Mouse (Mus musculus) liver, embryonic 18 days (tissue): ENCODE data around the gene Birc6. TPM values are rescaled to one million over a fixed set of nuclear protein-coding genes. Genes with fewer than 3 reads are reported as not detected.

Experiments
- polyA plus RNA-seq: library from polyadenylated mRNA; depleted of rRNA; stranded (reverse); fragments of >200 nt; gene quantifications from 2 replicates; pipeline ENCODE4 v1.2.3, GENCODE M21; 2012; rRNA removed

Birc6 gene
- polyA plus RNA-seq, result 22.1 and 25.7 TPM in 2 replicates

DNA sequence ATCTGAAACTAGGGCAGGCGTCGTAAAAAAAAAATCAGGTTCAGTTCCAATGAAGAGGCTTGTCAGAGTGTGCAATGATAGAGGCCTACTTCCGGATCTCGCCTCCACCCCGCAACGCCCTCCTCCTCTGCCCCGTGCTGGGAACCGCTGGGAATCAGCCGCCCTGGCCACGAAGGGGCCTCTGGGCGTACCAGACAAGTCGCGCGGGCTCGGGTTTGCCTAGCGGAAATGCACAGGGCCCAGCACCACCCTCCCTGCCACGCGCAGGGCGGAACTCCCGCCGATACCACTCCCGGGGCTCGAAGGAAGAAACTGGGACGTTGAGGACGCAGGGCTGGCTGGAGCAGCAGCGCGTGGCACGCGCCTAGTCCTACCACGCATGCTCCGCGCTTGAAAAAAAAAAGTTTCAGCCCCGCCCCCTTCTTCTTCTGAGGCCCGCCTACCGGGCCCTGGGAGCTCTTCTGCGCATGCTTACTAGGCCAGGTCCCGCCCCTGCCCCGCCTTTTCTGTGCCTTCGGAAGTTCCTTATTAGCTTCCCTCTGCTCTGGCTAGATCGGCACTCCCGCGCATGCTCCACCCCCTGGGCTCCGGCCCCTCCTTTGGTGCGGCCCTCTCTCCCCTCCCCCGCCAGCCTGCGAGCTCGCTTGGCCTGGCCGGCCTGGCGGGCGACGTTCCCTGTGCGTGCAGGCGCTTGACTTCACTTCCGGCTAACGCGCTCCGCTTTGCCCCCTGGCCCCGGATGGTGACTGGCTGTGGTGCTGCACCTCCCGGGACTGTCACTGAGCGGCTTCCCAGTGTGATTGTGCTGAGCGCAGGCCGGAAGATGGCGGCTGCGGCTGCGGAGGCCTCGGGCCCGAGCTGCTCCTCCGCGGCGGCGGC lies at the start of gene Birc6:
Birc6 (plus strand) TSS at position 567 of the 879 bp plus-strand sequence.

DNA sequence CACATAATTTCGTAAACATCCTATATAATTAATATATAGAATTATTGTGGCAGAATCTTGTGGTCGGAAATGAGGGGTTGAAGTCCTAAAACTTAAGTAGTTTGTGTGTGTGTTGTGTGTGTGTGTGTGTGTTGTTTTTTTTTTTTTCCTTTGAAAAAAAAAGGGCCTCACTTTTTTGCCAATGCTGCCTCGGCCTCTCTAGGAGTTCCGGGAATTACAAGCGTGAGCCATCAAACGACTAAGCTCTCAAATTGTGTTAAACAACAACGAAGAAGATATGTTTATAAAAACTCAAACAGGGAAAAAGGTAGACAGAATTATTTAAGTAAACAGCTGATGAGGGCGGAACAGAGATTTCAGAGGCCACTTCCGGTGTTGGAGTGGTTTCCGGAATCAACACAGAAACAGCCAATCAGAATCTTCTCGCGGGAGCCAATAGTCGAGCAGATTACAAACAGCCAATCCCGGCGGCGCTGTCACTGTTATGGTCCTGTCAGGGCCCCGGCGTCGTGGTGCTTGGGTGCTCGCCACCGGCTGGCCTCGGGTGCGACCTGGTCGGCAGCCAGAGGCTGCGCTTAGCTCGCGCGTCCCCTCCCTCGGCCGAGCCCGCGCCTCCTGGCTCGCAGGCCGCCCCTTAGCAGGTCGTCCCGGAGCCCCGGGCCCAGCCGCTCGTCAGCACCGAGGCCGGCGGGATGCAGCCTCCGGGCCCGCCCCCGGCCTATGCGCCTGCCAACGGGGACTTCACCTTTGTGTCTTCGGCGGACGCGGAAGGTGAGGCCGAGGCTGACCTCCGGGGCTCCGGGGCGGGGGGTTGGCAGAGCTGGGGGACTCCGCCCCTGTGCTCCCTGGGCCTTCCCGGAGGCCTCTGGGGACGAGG lies 38.8 kb upstream of the Birc6 start, which contains the start of gene Yipf4:
Yipf4 (plus strand) TSS at position 470 of the 877 bp plus-strand sequence.

DNA sequence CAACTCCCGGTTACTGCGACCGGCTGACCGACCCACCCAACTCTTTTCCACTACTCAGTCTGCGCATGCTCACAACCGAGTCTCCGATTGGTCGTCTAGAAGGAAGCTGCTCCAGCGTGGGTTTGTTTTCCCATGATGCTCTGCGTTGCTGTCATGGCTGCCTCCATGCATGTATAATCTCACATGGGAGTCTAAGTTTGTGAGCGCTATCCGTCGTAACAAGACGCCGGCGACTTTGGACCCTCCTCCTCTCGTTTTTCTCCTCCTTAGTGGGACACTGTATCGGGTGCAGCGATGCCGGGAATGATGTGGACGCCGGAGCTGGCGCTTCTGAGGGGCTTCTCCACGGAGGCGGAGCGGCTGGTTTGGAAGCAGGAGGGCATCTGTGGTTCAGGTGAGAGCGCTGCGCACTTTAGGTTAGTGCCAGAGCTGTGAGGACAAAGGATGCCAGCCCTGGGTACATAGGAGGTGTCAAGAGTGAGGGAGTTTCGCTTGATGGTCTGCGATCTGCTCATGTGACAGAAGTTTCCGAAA lies 189.6 kb downstream of the Birc6 start, which contains the start of gene Ttc27:
Ttc27 (plus strand) TSS at position 115 of the 534 bp plus-strand sequence.

Other genes starting within 250 kb of the Birc6 start
- 30.8 and 31.1 TPM in 2 replicates for gene Memo1, start 232.8 kb upstream of the Birc6 start, polyA plus RNA-seq
- 60.8 and 61.2 TPM in 2 replicates for gene Dpy30, start 204.4 kb upstream of the Birc6 start, polyA plus RNA-seq
- gene Spast, start 189.3 kb upstream of the Birc6 start, polyA plus RNA-seq, result 3.8 and 4.2 TPM in 2 replicates
- gene Slc30a6, start 132.7 kb upstream of the Birc6 start, polyA plus RNA-seq, result 10.0 and 11.4 TPM in 2 replicates
- 0.38 and 0.40 TPM in 2 replicates for gene Nlrc4, start 69.2 kb upstream of the Birc6 start, polyA plus RNA-seq
- gene Yipf4, start 38.8 kb upstream of the Birc6 start, polyA plus RNA-seq, result 24.1 and 25.5 TPM in 2 replicates
- 6.0 and 6.5 TPM in 2 replicates for gene Ttc27, start 189.4 kb downstream of the Birc6 start, polyA plus RNA-seq